ENCODE assay signal across 14 mouse cellular contexts in the genomic region with DNA sequence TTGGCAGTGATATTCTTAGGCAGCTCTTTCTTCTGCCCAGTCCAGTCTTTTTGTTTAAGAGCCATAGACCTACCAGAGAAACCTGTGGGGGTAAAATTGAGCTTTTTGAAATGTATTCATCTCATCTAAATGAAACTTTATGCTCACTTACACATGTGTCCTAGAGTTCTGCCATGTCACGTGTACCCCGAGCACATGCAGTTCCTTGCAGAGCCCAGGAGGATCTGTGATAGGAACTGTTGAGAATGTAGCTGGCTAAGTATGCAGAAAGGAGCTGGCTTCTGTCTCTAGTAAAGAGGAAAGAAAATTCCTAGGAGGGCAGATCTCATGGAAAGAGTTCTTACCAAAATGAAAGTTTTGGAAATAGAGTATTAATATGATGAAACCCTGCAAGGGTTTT.
"Had no signal": no experiment of that assay in that cellular context is flagged by ENCODE, and none has a peak within 500 bp of the region (broad histone marks: within the 10 kb centered on the region; RNA-seq: fewer than 3 reads in every experiment).

No protein-coding gene starts in this region.

- H3K9ac ChIP-seq: kidney, embryonic 15.5 days; limb, embryonic 13.5 days; liver, embryonic 15.5 days; lung, embryonic 14.5 days; midbrain, embryonic 15.5 days; neural tube, embryonic 12.5 days had no signal

- H3K4me1 ChIP-seq: limb, embryonic 13.5 days; liver, embryonic 15.5 days; midbrain, embryonic 15.5 days; neural tube, embryonic 12.5 days had no signal

- H3K27ac ChIP-seq: kidney, embryonic 15.5 days; limb, embryonic 13.5 days; liver, embryonic 15.5 days; macrophage; midbrain, embryonic 15.5 days; neural tube, embryonic 12.5 days had no signal

- H3K4me2 ChIP-seq: kidney, embryonic 15.5 days; limb, embryonic 13.5 days; liver, embryonic 15.5 days; lung, embryonic 14.5 days; midbrain, embryonic 11.5 days; midbrain, embryonic 15.5 days; neural tube, embryonic 12.5 days had no signal

- H3K4me3 ChIP-seq: kidney, embryonic 15.5 days; limb, embryonic 13.5 days; liver, embryonic 15.5 days; megakaryocyte, embryonic 14.5 days; midbrain, embryonic 15.5 days; neural tube, embryonic 12.5 days had no signal

- H3K27me3 ChIP-seq: kidney, embryonic 15.5 days; limb, embryonic 13.5 days; liver, embryonic 15.5 days; midbrain, embryonic 15.5 days; neural tube, embryonic 12.5 days had no signal

- H3K36me3 ChIP-seq: kidney, embryonic 15.5 days; limb, embryonic 13.5 days; liver, embryonic 15.5 days; midbrain, embryonic 15.5 days had no signal

- ATAC-seq: intestine, embryonic 16.5 days; midbrain, embryonic 15.5 days had no signal

- DNase-seq: kidney, adult 2 months; kidney, postnatal 14 days; left cerebral cortex, postnatal 4 days; thymus, postnatal 36 days had no signal

- H3K9me3 ChIP-seq: kidney, embryonic 15.5 days; liver, embryonic 15.5 days; midbrain, embryonic 15.5 days had no signal
